Mouse (Mus musculus) midbrain, embryonic 12.5 days (tissue): ENCODE measurements around the gene Ppp1r37. TPM values are rescaled to one million over a fixed set of nuclear protein-coding genes. Genes with fewer than 3 reads are reported as not detected.

Experiments
- ATAC-seq: fragments of 200-750 bp; cut with Nextera tagmentation; 2 replicates; pipeline ENCODE4 v1.8.0; 2017; ENCODE audit warnings: low read depth, moderate TSS enrichment, moderate library complexity; ENCODE audit not compliant: low FRiP score
- H3K27ac ChIP-seq: fragments of 300-500 bp; sonication (generic); replicated peaks from 2 replicates; pipeline ENCODE4 v1.5.1; 2016; ENCODE audit warnings: mild to moderate bottlenecking
- H3K27me3 ChIP-seq: fragments of 300-500 bp; sonication (generic); 2 replicates; pipeline ENCODE4 v1.6.1; 2016; ENCODE audit warnings: mild to moderate bottlenecking
- H3K36me3 ChIP-seq: fragments of 300-500 bp; sonication (generic); 2 replicates; pipeline ENCODE4 v1.6.1; 2016
- H3K4me1 ChIP-seq: fragments of 300-500 bp; sonication (generic); 2 replicates; pipeline ENCODE4 v1.6.1; 2016
- H3K4me2 ChIP-seq: fragments of 300-500 bp; sonication (generic); replicated peaks from 2 replicates; pipeline ENCODE4 v1.6.1; 2016; ENCODE audit warnings: mild to moderate bottlenecking, moderate library complexity
- H3K4me3 ChIP-seq: fragments of 300-500 bp; sonication (generic); 2 replicates; pipeline ENCODE4 v1.5.1; 2016; ENCODE audit warnings: mild to moderate bottlenecking
- H3K9ac ChIP-seq: fragments of 300-500 bp; sonication (generic); replicated peaks from 2 replicates; pipeline ENCODE4 v1.6.1; 2016; ENCODE audit warnings: mild to moderate bottlenecking, moderate library complexity
- H3K9me3 ChIP-seq: fragments of 300-500 bp; sonication (generic); 2 replicates; pipeline ENCODE4 v1.6.1; 2016; ENCODE audit warnings: mild to moderate bottlenecking
- WGBS: fragments of 180-500 bp; shearing (Covaris S2); methylation state at CpG from one replicate; pipeline ENCODE4 v1.1.7; 2016; 5-methylcytosine and 5-hydroxymethylcytosine counted together
- polyA plus RNA-seq: library from polyadenylated mRNA; unstranded; fragments of >200 nt; fragmentation: Nextera tagmentation; extraction: Ambion mirVana; gene quantifications from 2 replicates; pipeline ENCODE4 v1.2.1, GENCODE M21; 2016

The Ppp1r37 gene
- polyA plus RNA-seq, 1 experiment from 2014 or later = 37.2 TPM

GRCm38 (mm10) chr7:19489525-19489924, 73.4 kb downstream of the Ppp1r37 start:
- H3K9me3 ChIP-seq = no peaks in the 10 kb centered on the region
- peak; percentile 54; the same call in 1 of the 2 replicates for ATAC-seq
- H3K4me2 ChIP-seq = peak overlapping the region; percentile 38
- H3K27me3 ChIP-seq = peaks cover 74% of the 10 kb centered on the region
- 5% methylated on average over 31 of the region's 31 CpGs for WGBS
- H3K4me1 ChIP-seq = peaks cover 5% of the 10 kb centered on the region
- H3K27ac ChIP-seq = no peak overlapping the region
- H3K9ac ChIP-seq = peak overlapping the region; percentile 4; the same call in 1 of the 2 replicates
- H3K36me3 ChIP-seq = no peaks in the 10 kb centered on the region
- H3K4me3 ChIP-seq = peak overlapping the region; percentile 13; the same call in 1 of the 2 replicates

GRCm38 (mm10) chr7:19486549-19486948, 76.3 kb downstream of the Ppp1r37 start:
- peaks cover 52% of the 10 kb centered on the region for H3K27me3 ChIP-seq
- no peak for ATAC-seq
- no peaks in the 10 kb centered on the region for H3K36me3 ChIP-seq
- H3K27ac ChIP-seq = no peak overlapping the region
- no peak overlapping the region for H3K9ac ChIP-seq
- H3K4me2 ChIP-seq = no peak overlapping the region
- H3K9me3 ChIP-seq = no peaks in the 10 kb centered on the region
- 0 out of 2 replicates have a peak, but pooled peaks cover under 1% of the 10 kb centered on the region for H3K4me1 ChIP-seq
- H3K4me3 ChIP-seq = no peak overlapping the region
- 95% methylated on average over 7 of the region's 7 CpGs for WGBS

- 93% methylated on average over 1 of the region's 1 CpGs for WGBS
- Histone ChIP-seq H3K9me3 (no peaks in the 10 kb centered on the region), H3K9ac (no peak overlapping the region), H3K4me3 (no peak overlapping the region), H3K4me1 (no peaks in the 10 kb centered on the region), H3K27me3 (peaks cover 45% of the 10 kb centered on the region), H3K36me3 (no peaks in the 10 kb centered on the region), H3K27ac (no peak overlapping the region), H3K4me2 (no peak overlapping the region)
- no peak for ATAC-seq
These were observed 77.4 kb downstream of the Ppp1r37 start for GRCm38 (mm10) chr7:19485488-19485887.

GRCm38 (mm10) chr7:19483281-19483680, 79.6 kb downstream of the Ppp1r37 start:
- no peaks in the 10 kb centered on the region for H3K4me1 ChIP-seq
- peaks cover 31% of the 10 kb centered on the region for H3K27me3 ChIP-seq
- no peak overlapping the region for H3K27ac ChIP-seq
- H3K4me2 ChIP-seq = no peak overlapping the region
- H3K9me3 ChIP-seq = no peaks in the 10 kb centered on the region
- WGBS = 90% methylated on average over 8 of the region's 8 CpGs
- no peak overlapping the region for H3K4me3 ChIP-seq
- no peaks in the 10 kb centered on the region for H3K36me3 ChIP-seq
- ATAC-seq = no peak
- H3K9ac ChIP-seq = no peak overlapping the region

Other genes with a start within 250 kb of the Ppp1r37 start
- 103 and 114 TPM in 2 replicates for gene Ercc1, start 218.3 kb downstream of the Ppp1r37 start, polyA plus RNA-seq
- gene Cd3eap, start 203.6 kb downstream of the Ppp1r37 start, polyA plus RNA-seq = 19.1 and 20.6 TPM in 2 replicates
- 3.6 and 4.1 TPM in 2 replicates for gene Ppp1r13l, start 203.3 kb downstream of the Ppp1r37 start, polyA plus RNA-seq
- gene Ercc2, start 181.1 kb downstream of the Ppp1r37 start, polyA plus RNA-seq = 27.5 and 30.3 TPM in 2 replicates
- 1.1 and 2.7 TPM in 2 replicates for gene Klc3, start 159.0 kb downstream of the Ppp1r37 start, polyA plus RNA-seq
- gene Ckm, start 158.3 kb downstream of the Ppp1r37 start, polyA plus RNA-seq = 0.12 TPM in 1 of 2 replicates, not detected in the other
- gene Mark4, start 104.3 kb downstream of the Ppp1r37 start, polyA plus RNA-seq = 16.4 and 20.9 TPM in 2 replicates
- 0.42 and 0.61 TPM in 2 replicates for gene Exoc3l2, start 99.7 kb downstream of the Ppp1r37 start, polyA plus RNA-seq
- gene Bloc1s3, start 54.7 kb downstream of the Ppp1r37 start, polyA plus RNA-seq = 4.3 and 5.0 TPM in 2 replicates
- 41.5 and 41.7 TPM in 2 replicates for gene Trappc6a, start 54.7 kb downstream of the Ppp1r37 start, polyA plus RNA-seq
- 0.06 TPM in 1 of 2 replicates, not detected in the other for gene Nkpd1, start 45.2 kb downstream of the Ppp1r37 start, polyA plus RNA-seq
- 0.14 and 0.27 TPM in 2 replicates for gene Zfp296, start 14.2 kb upstream of the Ppp1r37 start, polyA plus RNA-seq
- 129 and 132 TPM in 2 replicates for gene Gemin7, start 14.5 kb upstream of the Ppp1r37 start, polyA plus RNA-seq
- gene Clasrp, start 41.4 kb upstream of the Ppp1r37 start, polyA plus RNA-seq = 71.7 and 74.3 TPM in 2 replicates
- gene Relb, start 66.4 kb upstream of the Ppp1r37 start, polyA plus RNA-seq = 4.2 and 4.9 TPM in 2 replicates
- 103 and 106 TPM in 2 replicates for gene Clptm1, start 102.0 kb upstream of the Ppp1r37 start, polyA plus RNA-seq
- 0.45 TPM in 1 of 2 replicates, not detected in the other for gene Apoc2, start 114.9 kb upstream of the Ppp1r37 start, polyA plus RNA-seq
- not detected in 2 replicates for gene Gm44805, start 118.3 kb upstream of the Ppp1r37 start, polyA plus RNA-seq
- 0.08 TPM in 1 of 2 replicates, not detected in the other for gene Apoc4, start 118.4 kb upstream of the Ppp1r37 start, polyA plus RNA-seq
- gene Apoc1, start 129.6 kb upstream of the Ppp1r37 start, polyA plus RNA-seq = 1.3 and 1.8 TPM in 2 replicates
- 203 and 260 TPM in 2 replicates for gene Apoe, start 136.1 kb upstream of the Ppp1r37 start, polyA plus RNA-seq
- gene Tomm40, start 152.4 kb upstream of the Ppp1r37 start, polyA plus RNA-seq = 148 and 152 TPM in 2 replicates
- gene Nectin2, start 187.4 kb upstream of the Ppp1r37 start, polyA plus RNA-seq = 46.7 and 53.3 TPM in 2 replicates
- gene Bcam, start 207.9 kb upstream of the Ppp1r37 start, polyA plus RNA-seq = 10.7 and 14.1 TPM in 2 replicates
- gene Cblc, start 233.7 kb upstream of the Ppp1r37 start, polyA plus RNA-seq = 0.27 and 0.36 TPM in 2 replicates